In the genomic region with DNA sequence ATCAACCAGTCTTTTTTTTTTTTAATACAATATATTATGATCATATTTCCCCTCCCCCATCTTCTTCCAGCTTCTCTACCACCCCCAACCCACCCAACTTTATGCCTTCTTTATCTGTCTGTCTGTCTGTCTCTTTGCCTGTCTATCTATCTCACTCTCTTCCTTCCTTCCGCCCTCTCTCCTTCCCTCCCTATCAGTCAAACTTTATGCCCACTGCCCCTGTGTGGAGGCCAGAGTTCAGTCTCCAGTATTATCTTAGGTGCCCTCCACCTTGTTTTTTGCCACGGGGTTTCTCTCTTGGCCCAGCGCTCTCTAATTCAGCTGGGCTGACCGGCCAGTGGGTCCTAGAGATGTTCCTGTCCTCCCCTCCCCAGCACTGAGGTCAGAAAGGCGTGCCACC, we compare ENCODE assay signal across 14 mouse cellular contexts.
"Had no signal": no experiment of that assay in that cellular context is flagged by ENCODE, and none has a peak within 500 bp of the region (broad histone marks: within the 10 kb centered on the region; RNA-seq: fewer than 3 reads in every experiment).

No protein-coding gene starts in this region.

- H3K4me3 ChIP-seq: midbrain, embryonic 10.5 days; midbrain, embryonic 13.5 days; midbrain, embryonic 15.5 days; myocyte; neural tube, embryonic 13.5 days; neural tube, embryonic 15.5 days; stomach, embryonic 15.5 days had no signal

- H3K4me1 ChIP-seq: stomach, embryonic 15.5 days had no signal

- H3K36me3 ChIP-seq: midbrain, embryonic 10.5 days; midbrain, embryonic 13.5 days; midbrain, embryonic 15.5 days; neural tube, embryonic 13.5 days; neural tube, embryonic 15.5 days; stomach, embryonic 15.5 days had no signal

- H3K9me3 ChIP-seq: midbrain, embryonic 10.5 days; midbrain, embryonic 13.5 days; midbrain, embryonic 15.5 days; neural tube, embryonic 13.5 days; neural tube, embryonic 15.5 days; stomach, embryonic 15.5 days had no signal

- DNase-seq: lung, adult 18-20 months; lung, embryonic 14.5 days; lung, postnatal 4 days; retina, postnatal 1 day; right cerebral cortex, adult 18-20 months; right cerebral cortex, postnatal 25 days; thymus, postnatal 25 days had no signal

- H3K27me3 ChIP-seq: midbrain, embryonic 15.5 days; neural tube, embryonic 15.5 days; stomach, embryonic 15.5 days had no signal

- H3K9ac ChIP-seq: lung, embryonic 14.5 days; midbrain, embryonic 13.5 days; midbrain, embryonic 15.5 days; neural tube, embryonic 13.5 days; neural tube, embryonic 15.5 days; stomach, embryonic 15.5 days had no signal

- H3K27ac ChIP-seq: midbrain, embryonic 10.5 days; midbrain, embryonic 13.5 days; midbrain, embryonic 15.5 days; neural tube, embryonic 13.5 days; neural tube, embryonic 15.5 days; stomach, embryonic 15.5 days had no signal

- ATAC-seq: midbrain, embryonic 13.5 days had no signal

- H3K4me2 ChIP-seq: lung, embryonic 14.5 days; midbrain, embryonic 13.5 days; midbrain, embryonic 15.5 days; neural tube, embryonic 13.5 days; neural tube, embryonic 15.5 days; stomach, embryonic 15.5 days had no signal
